Mouse (Mus musculus): ENCODE results near the gene Txnrd2. TPM values are rescaled to one million over a fixed set of nuclear protein-coding genes. Genes with fewer than 3 reads are reported as not detected.

Txnrd2 gene
- total RNA-seq, 2 experiments from 2014 or later = 19.8 to 20.8 TPM

Other genes with a start within 250 kb of the Txnrd2 start
- not detected for gene Ccdc188, start 208.5 kb upstream of the Txnrd2 start, total RNA-seq (2021)
- 10 to 100 TPM; 23.7 to 27.3 TPM for gene Zdhhc8, start 191.2 kb upstream of the Txnrd2 start, total RNA-seq (2021)
- 10 to 100 TPM in 1 of 2 experiments, 1 to 10 TPM in 1; 9.2 to 11.2 TPM for gene Trmt2a, start 177.7 kb upstream of the Txnrd2 start, total RNA-seq (2021)
- gene Ranbp1, start 177.7 kb upstream of the Txnrd2 start, total RNA-seq (2021) = 10 to 100 TPM; 20.0 to 26.0 TPM
- gene Gm49776, start 168.1 kb upstream of the Txnrd2 start, total RNA-seq (2021) = not detected
- 10 to 100 TPM; 11.2 to 11.8 TPM for gene Dgcr8, start 137.1 kb upstream of the Txnrd2 start, total RNA-seq (2021)
- gene Tango2, start 78.3 kb upstream of the Txnrd2 start, total RNA-seq (2021) = 10 to 100 TPM; 42.5 to 54.5 TPM
- gene Arvcf, start 78.2 kb upstream of the Txnrd2 start, total RNA-seq (2021) = 1 to 10 TPM; 7.7 to 8.4 TPM
- 10 to 100 TPM; 37.3 to 41.0 TPM for gene Comt, start 468 bp downstream of the Txnrd2 start, total RNA-seq (2021)
- gene Gnb1l, start 72.3 kb downstream of the Txnrd2 start, total RNA-seq (2021) = 1 to 10 TPM; 3.2 to 5.0 TPM
- 1 to 10 TPM; 3.0 to 3.2 TPM for gene Rtl10, start 72.5 kb downstream of the Txnrd2 start, total RNA-seq (2021)
- gene Tbx1, start 164.3 kb downstream of the Txnrd2 start, total RNA-seq (2021) = 10 to 100 TPM in 1 of 2 experiments, 1 to 10 TPM in 1; 9.3 to 20.9 TPM
- gene Gp1bb, start 196.0 kb downstream of the Txnrd2 start, total RNA-seq (2021) = not detected
- under 1 TPM in 1 of 2 experiments, not detected in 1; 0.47 TPM for gene Gm49601, start 200.0 kb downstream of the Txnrd2 start, total RNA-seq (2021)
- 1 to 10 TPM; 2.4 to 4.4 TPM for gene Sept5, start 203.6 kb downstream of the Txnrd2 start, total RNA-seq (2021)

Measured in gastrocnemius, adult 18-20 months (tissue).